Mouse (Mus musculus): Measurements from ENCODE around the gene Scel. TPM values are rescaled to one million over a fixed set of nuclear protein-coding genes. Genes with fewer than 3 reads are reported as not detected.

Scel gene
- polyA plus RNA-seq, 1 experiment from 2014 or later: 20.2 TPM

DNA sequence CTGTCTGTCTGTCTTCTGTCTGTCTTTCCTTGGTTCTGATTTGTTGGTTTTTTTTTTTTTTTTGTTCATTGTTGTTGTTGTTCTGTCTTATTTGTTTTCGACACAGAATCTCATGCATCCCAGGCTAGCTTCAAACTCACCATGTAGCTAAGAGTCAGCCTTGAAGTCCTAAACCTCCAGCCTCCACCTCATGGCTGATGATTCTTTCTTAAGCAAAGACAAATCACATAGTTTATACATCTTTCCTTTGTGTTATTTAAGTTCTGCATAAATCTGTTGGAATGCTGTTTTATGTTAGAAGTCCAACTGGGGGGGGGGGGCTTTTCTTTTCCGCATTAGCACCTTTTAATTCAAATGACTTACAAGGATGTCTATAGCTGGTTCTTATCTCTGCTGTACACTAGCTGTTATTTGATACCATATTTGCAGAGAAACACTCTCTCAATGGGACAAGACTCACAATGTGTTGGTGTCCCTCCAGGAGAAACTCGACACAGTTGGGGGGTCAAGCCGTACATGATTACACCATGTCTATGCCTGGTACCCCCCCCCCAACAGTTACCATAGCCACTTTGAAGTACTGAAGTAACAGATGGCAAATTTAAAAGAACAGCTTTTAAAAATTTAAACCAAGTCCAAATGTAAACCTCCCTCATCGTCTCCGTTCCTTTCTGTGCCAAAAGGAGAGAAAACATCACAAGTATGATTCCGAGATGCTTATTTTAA is 116.7 kb downstream of the Scel start:
- WGBS: 47% methylated on average over 7 of the region's 7 CpGs
- no peaks in the 10 kb centered on the region for H3K4me1 ChIP-seq
- no peak overlapping the region for H3K27ac ChIP-seq (replicated peaks)
- H3K27me3 ChIP-seq: no peaks in the 10 kb centered on the region
- no peaks in the 10 kb centered on the region for H3K9me3 ChIP-seq (replicated peaks)
- H3K36me3 ChIP-seq: no peaks in the 10 kb centered on the region
- H3K9ac ChIP-seq: no peak overlapping the region
- no peak overlapping the region for H3K4me3 ChIP-seq (replicated peaks)
- ATAC-seq (ENCODE audit: insufficient number of reproducible peaks, low FRiP score, low TSS enrichment, low read depth): no peak
- H3K4me2 ChIP-seq (replicated peaks): no peak overlapping the region

DNA sequence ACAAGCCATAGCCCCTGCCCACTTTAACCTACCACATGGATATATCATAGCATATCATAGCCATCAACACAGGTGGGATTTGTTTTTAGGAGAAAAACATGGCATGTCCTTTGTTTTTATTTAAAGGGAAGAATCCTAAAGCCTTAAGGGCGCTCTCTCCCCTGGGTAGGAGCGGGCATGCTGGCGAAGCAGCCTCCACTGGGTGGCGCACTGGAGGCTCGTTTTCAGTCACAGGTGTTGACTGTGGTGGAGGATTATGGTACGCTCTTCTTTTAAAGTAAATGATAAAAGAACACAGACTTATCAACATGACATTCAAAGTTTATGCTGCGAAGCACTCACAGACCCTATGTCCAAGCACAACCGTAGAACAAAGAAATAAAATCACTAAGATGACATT is 117.4 kb downstream of the Scel start:
- Histone ChIP-seq H3K9me3 (replicated peaks) (no peaks in the 10 kb centered on the region), H3K4me2 (replicated peaks) (no peak overlapping the region), H3K27ac (replicated peaks) (no peak overlapping the region), H3K9ac (no peak overlapping the region), H3K4me3 (replicated peaks) (no peak overlapping the region), H3K27me3 (no peaks in the 10 kb centered on the region), H3K36me3 (no peaks in the 10 kb centered on the region), H3K4me1 (no peaks in the 10 kb centered on the region)
- ATAC-seq (ENCODE audit: insufficient number of reproducible peaks, low FRiP score, low TSS enrichment, low read depth): no peak
- 75% methylated on average over 8 of the region's 8 CpGs for WGBS

DNA sequence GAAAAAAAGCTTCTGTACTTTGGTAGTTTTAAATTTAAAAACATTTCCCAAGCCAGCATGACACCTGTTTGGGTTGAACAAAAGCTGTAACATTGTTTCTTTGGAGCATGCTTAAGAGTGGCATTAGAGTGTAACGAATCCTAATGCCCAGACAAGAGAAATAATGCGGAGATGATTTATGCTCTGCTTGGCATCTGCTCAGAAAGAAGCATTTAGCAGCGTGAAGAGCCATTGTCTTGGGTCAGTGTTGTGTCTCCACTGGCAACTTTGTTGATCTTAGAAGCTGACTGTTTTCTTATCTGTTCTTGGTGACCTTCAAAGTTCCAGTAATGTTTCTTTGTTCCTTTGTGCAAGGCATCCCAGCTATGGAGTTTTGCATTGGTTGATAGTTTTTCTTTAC is 130.8 kb downstream of the Scel start:
- H3K27me3 ChIP-seq: peaks cover 8% of the 10 kb centered on the region; the same call in 1 of the 2 replicates
- no peak for ATAC-seq (ENCODE audit: insufficient number of reproducible peaks, low FRiP score, low TSS enrichment, low read depth)
- H3K4me2 ChIP-seq (replicated peaks): no peak overlapping the region
- no peaks in the 10 kb centered on the region for H3K9me3 ChIP-seq (replicated peaks)
- H3K27ac ChIP-seq (replicated peaks): no peak overlapping the region
- H3K36me3 ChIP-seq: no peaks in the 10 kb centered on the region
- no peaks in the 10 kb centered on the region for H3K4me1 ChIP-seq
- H3K9ac ChIP-seq: no peak overlapping the region
- WGBS: 70% methylated on average over 3 of the region's 3 CpGs
- H3K4me3 ChIP-seq (replicated peaks): no peak overlapping the region

DNA sequence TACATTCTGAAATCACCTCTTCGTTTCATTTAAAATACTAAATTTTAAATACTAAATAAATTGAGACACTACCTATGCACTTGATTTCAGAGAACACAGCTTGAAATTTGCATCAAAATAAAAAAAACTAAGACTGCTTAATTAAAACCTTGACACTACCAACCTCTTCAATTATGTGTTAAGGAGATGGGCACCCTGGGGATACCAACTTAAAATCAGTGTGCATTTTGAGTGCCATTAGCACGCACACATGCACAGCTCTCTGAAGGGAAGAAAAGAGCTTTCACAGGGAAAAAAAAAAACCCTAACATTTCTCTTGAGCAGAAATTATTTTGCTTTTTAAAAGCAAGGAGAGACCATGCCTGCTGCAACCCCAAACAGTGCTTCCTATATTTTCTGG is 134.8 kb downstream of the Scel start:
- peaks cover 21% of the 10 kb centered on the region; the same call in 1 of the 2 replicates for H3K27me3 ChIP-seq
- no peak for ATAC-seq (ENCODE audit: insufficient number of reproducible peaks, low FRiP score, low TSS enrichment, low read depth)
- WGBS: 70% methylated on average over 2 of the region's 2 CpGs

DNA sequence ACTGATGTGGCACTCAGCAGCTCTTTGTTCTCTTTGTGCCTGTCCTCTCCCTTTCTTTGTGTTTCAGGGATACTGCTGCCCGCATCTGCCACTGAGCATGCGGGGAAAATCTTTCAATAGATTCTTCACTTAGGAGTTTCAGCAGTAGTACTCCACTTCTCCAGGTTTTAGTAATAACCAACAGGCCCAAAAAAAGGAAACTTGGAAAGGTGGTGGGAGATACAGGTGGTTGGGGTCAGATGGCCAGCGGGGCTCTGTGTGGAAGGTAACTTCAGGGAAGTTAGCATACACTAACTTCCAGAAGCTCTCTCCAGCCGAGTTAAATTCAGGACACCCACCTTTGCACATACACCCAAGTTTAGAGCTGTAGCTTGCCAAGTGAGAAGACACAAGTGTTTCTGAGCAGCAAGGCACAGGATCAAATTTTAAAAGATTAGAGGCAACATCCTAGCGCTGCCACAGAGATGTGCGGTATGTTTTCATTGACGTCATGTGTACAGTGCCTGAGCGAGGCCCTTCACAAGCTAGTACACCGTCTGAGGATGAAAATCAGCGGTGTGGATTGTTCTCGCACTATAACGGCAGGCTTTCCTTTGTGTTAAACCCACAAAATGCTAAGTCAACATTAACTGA is 135.6 kb downstream of the Scel start:
- ATAC-seq (ENCODE audit: insufficient number of reproducible peaks, low FRiP score, low TSS enrichment, low read depth): no peak
- Histone ChIP-seq H3K27me3 (peaks cover 21% of the 10 kb centered on the region; the same call in 1 of the 2 replicates), H3K36me3 (no peaks in the 10 kb centered on the region), H3K4me2 (replicated peaks) (no peak overlapping the region), H3K4me1 (peaks cover 4% of the 10 kb centered on the region), H3K4me3 (replicated peaks) (no peak overlapping the region), H3K27ac (replicated peaks) (no peak overlapping the region), H3K9me3 (replicated peaks) (no peaks in the 10 kb centered on the region), H3K9ac (no peak overlapping the region)
- WGBS: 35% methylated on average over 12 of the region's 12 CpGs

More for the DNA sequence above, 134.8 kb downstream of the Scel start:
- Histone ChIP-seq H3K9me3 (replicated peaks) (no peaks in the 10 kb centered on the region), H3K4me1 (peaks cover 4% of the 10 kb centered on the region), H3K4me3 (replicated peaks) (no peak overlapping the region), H3K9ac (no peak overlapping the region), H3K27ac (replicated peaks) (no peak overlapping the region), H3K4me2 (replicated peaks) (no peak overlapping the region), H3K36me3 (no peaks in the 10 kb centered on the region)

DNA sequence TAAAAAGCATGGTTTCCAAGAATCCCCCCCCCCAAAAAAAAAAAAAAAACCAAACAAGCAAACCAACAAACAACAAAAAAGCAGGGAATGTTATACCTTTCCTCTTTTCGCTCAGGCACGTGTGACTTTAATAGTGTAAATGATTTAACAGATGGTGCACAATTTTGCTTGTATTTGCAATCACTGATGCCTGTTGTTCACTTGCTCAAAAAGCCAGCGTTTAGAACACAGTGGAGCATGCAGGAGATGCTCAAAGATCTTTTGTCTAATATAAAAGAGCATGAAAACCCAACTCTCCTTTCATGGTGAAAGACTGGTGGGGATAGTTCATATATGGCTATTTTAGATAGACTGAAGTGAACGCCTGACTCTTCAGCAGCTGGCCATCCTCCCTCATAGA is 136.2 kb downstream of the Scel start:
- ATAC-seq (ENCODE audit: insufficient number of reproducible peaks, low FRiP score, low TSS enrichment, low read depth): no peak
- H3K4me1 ChIP-seq: peaks cover 4% of the 10 kb centered on the region
- no peaks in the 10 kb centered on the region for H3K9me3 ChIP-seq (replicated peaks)
- H3K9ac ChIP-seq: no peak overlapping the region
- H3K4me2 ChIP-seq (replicated peaks): peak overlapping the region; percentile 100
- peaks cover 21% of the 10 kb centered on the region; the same call in 1 of the 2 replicates for H3K27me3 ChIP-seq
- H3K4me3 ChIP-seq (replicated peaks): no peak overlapping the region; the same call in 1 of the 2 replicates
- no peak overlapping the region for H3K27ac ChIP-seq (replicated peaks)
- no peaks in the 10 kb centered on the region for H3K36me3 ChIP-seq
- WGBS: 54% methylated on average over 4 of the region's 4 CpGs

DNA sequence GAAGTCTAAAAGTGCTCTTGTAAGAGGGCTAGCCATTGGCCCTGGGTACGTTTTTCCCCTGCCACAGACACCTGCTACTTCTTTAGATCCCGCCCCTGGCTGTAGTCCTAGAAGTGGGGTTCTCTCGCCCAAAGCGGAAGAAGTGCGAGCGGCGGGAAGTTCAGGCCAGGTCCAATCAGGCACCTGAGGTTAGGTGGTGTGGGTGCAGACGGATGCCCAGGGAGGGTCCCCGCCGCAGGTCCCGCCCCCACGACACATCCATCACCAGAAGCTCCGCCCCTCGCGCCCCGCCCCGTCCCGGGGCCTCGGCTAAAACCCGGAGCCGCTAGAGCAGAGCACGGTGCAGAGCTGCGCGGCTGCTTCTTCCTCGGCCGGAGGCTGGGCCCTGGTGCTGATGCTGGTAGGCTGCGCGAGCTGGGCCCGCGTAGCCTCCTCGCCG is 136.8 kb downstream of the Scel start, which contains the start of gene Slain1:
Gene Slain1, plus strand, starts transcription at position 333 of the 439 bp plus-strand sequence.
- H3K4me3 ChIP-seq (replicated peaks): peak within 1 kb of the TSS; percentile 74
- H3K27ac ChIP-seq (replicated peaks): peak within 1 kb of the TSS; percentile 67
- no peaks in the 10 kb centered on the region for H3K36me3 ChIP-seq
- H3K4me1 ChIP-seq: peaks cover 4% of the 10 kb centered on the region
- H3K4me2 ChIP-seq (replicated peaks): peak within 1 kb of the TSS; percentile 100
- ATAC-seq (ENCODE audit: insufficient number of reproducible peaks, low FRiP score, low TSS enrichment, low read depth): peak; percentile 94
- H3K27me3 ChIP-seq: peaks cover 21% of the 10 kb centered on the region; the same call in 1 of the 2 replicates
- WGBS: under 1% methylated on average over 32 of the region's 32 CpGs
- H3K9me3 ChIP-seq (replicated peaks): no peaks in the 10 kb centered on the region
- H3K9ac ChIP-seq: peak within 1 kb of the TSS; percentile 48

DNA sequence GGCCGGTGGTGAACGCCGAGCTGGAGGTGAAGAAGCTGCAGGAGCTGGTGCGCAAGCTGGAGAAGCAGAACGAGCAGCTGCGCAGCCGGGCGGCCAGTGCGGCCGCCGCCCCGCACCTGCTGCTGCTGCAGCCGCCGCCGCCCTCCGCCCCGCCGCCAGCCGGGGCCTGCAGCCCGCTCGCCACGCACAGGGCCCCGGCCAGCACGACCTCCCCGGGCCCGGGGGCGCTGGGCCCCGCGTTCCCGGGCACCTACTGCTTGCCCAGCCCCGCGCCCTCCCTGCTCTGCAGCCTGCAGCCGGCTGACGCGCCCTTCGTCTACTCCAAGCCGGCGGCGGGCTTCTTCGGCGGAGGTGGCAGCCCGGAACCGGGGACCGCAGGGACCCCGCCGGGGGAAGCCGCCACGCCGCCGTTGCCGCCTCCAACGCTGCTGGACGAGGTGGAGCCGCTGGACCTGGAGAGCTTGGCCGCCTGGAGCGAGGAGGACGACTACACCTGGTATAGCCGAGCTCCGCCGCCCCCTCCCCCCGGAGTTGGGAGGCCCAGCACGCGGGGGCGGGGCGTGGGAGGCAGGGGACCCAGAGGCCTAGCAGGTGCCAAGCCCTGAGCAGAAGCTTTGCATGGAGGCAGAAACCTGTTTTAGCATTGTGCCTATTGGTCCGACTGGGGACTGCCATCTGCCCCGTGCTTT is 137.4 kb downstream of the Scel start:
- WGBS: under 1% methylated on average over 47 of the region's 67 CpGs

GRCm38 (mm10) chr14:103651106-103651505 is 138.0 kb downstream of the Scel start:
- peak overlapping the region; percentile 100 for H3K4me2 ChIP-seq (replicated peaks)
- 5% methylated on average over 11 of the region's 11 CpGs for WGBS
- H3K9ac ChIP-seq: peak overlapping the region; percentile 48; the same call in 1 of the 2 replicates
- no peaks in the 10 kb centered on the region for H3K36me3 ChIP-seq
- ATAC-seq (ENCODE audit: insufficient number of reproducible peaks, low FRiP score, low TSS enrichment, low read depth): no peak
- peak overlapping the region; percentile 67 for H3K27ac ChIP-seq (replicated peaks)
- H3K4me1 ChIP-seq: peaks cover 4% of the 10 kb centered on the region
- H3K9me3 ChIP-seq (replicated peaks): no peaks in the 10 kb centered on the region
- peak overlapping the region; percentile 74 for H3K4me3 ChIP-seq (replicated peaks)
- H3K27me3 ChIP-seq: peaks cover 21% of the 10 kb centered on the region; the same call in 1 of the 2 replicates

More for the DNA sequence above, 137.4 kb downstream of the Scel start:
- H3K4me3 ChIP-seq (replicated peaks): peak overlapping the region; percentile 74
- H3K4me2 ChIP-seq (replicated peaks): peak overlapping the region; percentile 100
- peaks cover 4% of the 10 kb centered on the region for H3K4me1 ChIP-seq
- H3K27ac ChIP-seq (replicated peaks): peak overlapping the region; percentile 67
- no peaks in the 10 kb centered on the region for H3K36me3 ChIP-seq
- no peaks in the 10 kb centered on the region for H3K9me3 ChIP-seq (replicated peaks)
- peak; percentile 78 for ATAC-seq (ENCODE audit: insufficient number of reproducible peaks, low FRiP score, low TSS enrichment, low read depth)
- H3K27me3 ChIP-seq: peaks cover 21% of the 10 kb centered on the region; the same call in 1 of the 2 replicates
- H3K9ac ChIP-seq: peak overlapping the region; percentile 48

- ATAC-seq (ENCODE audit: insufficient number of reproducible peaks, low FRiP score, low TSS enrichment, low read depth): no peak
- Histone ChIP-seq H3K27me3 (peaks cover 21% of the 10 kb centered on the region; the same call in 1 of the 2 replicates), H3K9me3 (replicated peaks) (no peaks in the 10 kb centered on the region), H3K4me3 (replicated peaks) (peak overlapping the region; percentile 74), H3K36me3 (no peaks in the 10 kb centered on the region), H3K4me2 (replicated peaks) (peak overlapping the region; percentile 100), H3K9ac (no peak overlapping the region), H3K27ac (replicated peaks) (no peak overlapping the region), H3K4me1 (peaks cover 4% of the 10 kb centered on the region)
- WGBS: 40% methylated on average over 2 of the region's 2 CpGs
These were observed 138.4 kb downstream of the Scel start for GRCm38 (mm10) chr14:103651562-103651961.

DNA sequence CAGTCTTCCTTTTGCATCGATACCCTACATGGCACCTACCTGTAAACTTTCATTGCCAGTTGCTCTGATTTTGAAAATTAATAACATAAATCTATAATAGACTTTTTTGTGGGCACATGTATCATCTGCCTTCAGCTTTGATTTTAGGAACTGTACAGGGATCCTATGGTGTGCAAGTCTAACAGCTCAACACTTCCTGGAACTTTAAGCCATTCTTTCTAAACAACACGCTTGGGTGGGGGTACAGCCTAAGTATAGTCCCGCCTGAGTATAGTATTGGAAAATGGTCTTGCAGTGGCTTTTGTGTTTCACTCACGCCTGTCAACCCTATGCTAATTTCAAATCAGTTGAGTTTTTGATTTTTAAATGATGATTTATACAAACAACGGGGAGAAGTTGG is 139.4 kb downstream of the Scel start:
- H3K36me3 ChIP-seq: no peaks in the 10 kb centered on the region
- peaks cover 4% of the 10 kb centered on the region for H3K4me1 ChIP-seq
- no peak overlapping the region for H3K4me2 ChIP-seq (replicated peaks)
- WGBS: 85% methylated on average over 5 of the region's 5 CpGs
- H3K27ac ChIP-seq (replicated peaks): no peak overlapping the region
- ATAC-seq (ENCODE audit: insufficient number of reproducible peaks, low FRiP score, low TSS enrichment, low read depth): no peak
- H3K4me3 ChIP-seq (replicated peaks): no peak overlapping the region
- peaks cover 19% of the 10 kb centered on the region; the same call in 1 of the 2 replicates for H3K27me3 ChIP-seq
- H3K9me3 ChIP-seq (replicated peaks): no peaks in the 10 kb centered on the region
- H3K9ac ChIP-seq: no peak overlapping the region
